Mouse (Mus musculus): ENCODE measurements around the gene Dnajc2. TPM values are rescaled to one million over a fixed set of nuclear protein-coding genes. Genes with fewer than 3 reads are reported as not detected.
A peak's percentile ranks its signal among the peaks of the same experiment; 100 is the strongest.

Dnajc2 gene
- polyA plus RNA-seq (2012; rRNA removed), result 4.3 and 7.6 TPM in 2 replicates

DNA sequence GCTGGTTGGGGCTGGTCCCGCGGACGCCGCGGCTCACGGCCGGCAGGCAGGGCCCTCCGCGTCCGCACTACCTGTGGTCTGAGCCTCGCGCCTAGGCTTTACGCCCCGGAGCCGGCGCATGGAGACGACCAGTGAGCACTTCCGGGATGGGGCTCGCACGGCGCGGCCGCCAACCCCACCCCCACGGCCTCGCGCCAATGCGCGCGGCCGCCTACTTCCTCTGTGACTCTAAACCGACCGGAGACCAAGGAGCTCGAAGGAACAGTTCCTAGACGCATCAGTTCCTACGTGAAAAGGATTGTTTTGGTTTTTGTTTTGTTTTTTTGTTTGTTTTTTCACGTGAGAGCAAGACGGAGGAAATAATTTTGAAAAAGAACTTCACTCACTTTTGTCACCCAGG, at the start of gene Dnajc2, which contains the start of gene Psmc2:
TSS of gene Dnajc2 (minus strand) at position 199 of the 400 bp plus-strand sequence.
TSS of gene Psmc2 (plus strand) at position 231 of the 400 bp plus-strand sequence.
- under 1% methylated on average over 37 of the region's 37 CpGs for WGBS
- DNase-seq (ENCODE audit: low read depth, low spot score), result peak; percentile 74

DNA sequence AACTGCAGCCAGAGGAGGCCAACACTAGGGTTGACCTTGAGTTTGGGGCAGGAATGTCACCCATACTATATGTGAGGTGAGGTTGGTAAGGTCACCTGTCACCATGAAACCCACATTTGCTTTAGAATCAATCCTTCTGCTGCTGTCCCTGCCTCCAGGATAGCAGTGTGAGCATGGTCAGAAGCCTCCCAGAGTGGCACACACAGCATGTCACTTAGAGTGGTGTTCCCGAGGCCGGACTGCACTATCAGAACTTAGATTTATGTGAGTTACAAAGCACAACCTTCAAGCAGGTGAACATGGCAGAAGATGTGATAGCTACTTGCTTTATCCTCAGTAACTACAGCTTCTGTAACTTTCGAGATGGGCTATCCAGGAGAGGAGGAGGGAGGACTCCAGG, 46.7 kb upstream of the Dnajc2 start:
- no peak for DNase-seq (ENCODE audit: low read depth, low spot score)
- WGBS, result 69% methylated on average over 3 of the region's 3 CpGs

DNA sequence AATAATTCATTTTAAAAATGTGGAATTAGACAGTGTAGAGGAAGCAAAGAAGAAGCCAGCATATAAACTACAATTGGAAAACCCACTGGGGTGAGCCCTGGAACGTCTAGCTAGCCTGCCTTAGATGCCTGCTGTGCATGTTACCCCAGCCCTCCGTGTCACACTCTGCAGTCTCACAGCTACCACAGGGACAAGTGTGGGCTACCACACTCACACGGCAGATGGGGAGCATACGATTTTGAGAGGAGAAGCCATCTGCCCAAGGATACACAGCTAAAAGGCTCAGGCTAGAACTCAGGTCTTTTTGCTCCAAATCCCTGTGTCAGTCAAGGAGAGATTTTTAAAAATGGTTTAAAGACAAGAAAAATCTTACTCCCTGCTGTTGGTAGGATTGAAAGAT, 43.8 kb upstream of the Dnajc2 start:
- DNase-seq (ENCODE audit: low read depth, low spot score), result no peak
- 67% methylated on average over 4 of the region's 4 CpGs for WGBS

DNA sequence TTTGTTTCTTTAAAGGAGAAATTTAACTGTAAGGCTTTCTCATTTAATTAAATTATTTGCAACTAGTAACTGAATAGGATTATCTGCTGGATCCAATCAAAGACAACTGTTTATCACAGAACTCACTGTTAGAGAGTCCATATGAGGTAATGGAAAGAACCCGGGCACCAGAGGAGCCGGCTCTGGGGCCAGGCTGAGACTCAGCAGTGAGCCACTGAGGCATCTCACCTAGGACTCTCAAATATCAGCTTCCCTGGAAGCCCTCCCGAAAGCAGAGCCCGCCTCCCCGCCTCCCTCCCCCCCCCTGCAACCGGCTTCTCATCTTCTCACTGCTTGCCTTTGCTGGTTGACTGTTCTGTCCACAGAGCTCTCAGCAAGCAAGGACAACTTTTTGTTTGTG, 42.6 kb upstream of the Dnajc2 start:
- no peak for DNase-seq (ENCODE audit: low read depth, low spot score)
- 17% methylated on average over 6 of the region's 6 CpGs for WGBS

DNA sequence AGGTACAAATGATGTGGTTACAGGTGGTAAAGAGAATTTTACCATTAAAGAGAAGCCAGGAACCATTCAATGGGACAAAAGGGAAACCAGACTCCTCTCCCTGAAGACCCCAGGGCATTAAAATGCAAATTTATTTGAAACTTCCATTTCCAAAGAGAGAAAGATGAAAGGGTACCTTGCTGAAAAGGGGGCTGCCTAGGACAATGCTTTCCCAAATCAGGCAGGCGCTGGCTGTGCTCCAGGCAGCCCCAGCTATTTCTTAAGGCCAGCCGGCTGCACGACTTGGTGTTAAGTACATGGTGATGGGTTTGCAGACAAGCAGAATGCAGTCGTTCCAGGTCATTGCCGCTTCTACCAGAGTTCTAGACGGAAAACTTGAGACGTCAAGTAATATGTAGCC, 41.3 kb upstream of the Dnajc2 start:
- WGBS, result 70% methylated on average over 7 of the region's 7 CpGs
- DNase-seq (ENCODE audit: low read depth, low spot score), result no peak

DNA sequence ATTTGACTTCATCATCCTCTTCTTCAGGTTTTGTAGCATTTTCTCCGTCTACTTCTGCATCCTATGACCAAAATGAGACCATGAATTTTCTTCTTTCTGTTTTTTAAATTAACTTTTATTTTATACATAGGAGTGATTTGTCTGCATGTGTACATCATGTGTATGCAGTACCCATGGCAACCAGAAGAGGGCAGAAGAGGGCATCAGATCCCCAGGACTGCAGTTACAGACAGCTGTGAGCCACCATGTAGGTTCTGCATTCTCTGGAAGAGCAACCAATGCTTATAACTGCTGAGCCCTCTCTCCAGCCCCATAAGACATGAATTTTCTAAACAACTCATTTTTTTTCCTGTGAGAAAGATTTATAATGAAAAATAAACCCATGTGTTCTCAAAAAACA, 28.9 kb upstream of the Dnajc2 start:
- WGBS, result 69% methylated on average over 1 of the region's 1 CpGs

DNA sequence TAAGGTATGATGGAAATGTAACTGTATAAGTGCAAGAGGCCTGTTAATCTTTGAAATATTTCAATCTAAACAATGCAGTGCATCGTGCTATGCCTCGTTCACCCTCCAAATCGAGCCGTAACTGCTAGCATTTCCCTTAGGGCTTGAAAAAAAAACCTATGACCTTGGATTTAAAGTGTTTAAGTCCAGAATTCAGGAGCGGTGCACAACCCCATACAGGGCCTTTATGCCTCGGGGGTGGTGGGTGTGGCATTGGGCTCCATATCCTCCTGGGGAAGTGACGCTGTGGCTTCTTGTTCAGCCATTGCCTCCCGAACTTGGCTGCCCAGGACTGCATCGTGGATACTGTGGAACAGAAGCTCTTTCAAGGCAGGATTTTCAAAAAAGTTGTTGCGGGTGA, 25.9 kb upstream of the Dnajc2 start:
- DNase-seq (ENCODE audit: low read depth, low spot score), result no peak
- 66% methylated on average over 10 of the region's 10 CpGs for WGBS

More for the DNA sequence above, 28.9 kb upstream of the Dnajc2 start:
- no peak for DNase-seq (ENCODE audit: low read depth, low spot score)

DNA sequence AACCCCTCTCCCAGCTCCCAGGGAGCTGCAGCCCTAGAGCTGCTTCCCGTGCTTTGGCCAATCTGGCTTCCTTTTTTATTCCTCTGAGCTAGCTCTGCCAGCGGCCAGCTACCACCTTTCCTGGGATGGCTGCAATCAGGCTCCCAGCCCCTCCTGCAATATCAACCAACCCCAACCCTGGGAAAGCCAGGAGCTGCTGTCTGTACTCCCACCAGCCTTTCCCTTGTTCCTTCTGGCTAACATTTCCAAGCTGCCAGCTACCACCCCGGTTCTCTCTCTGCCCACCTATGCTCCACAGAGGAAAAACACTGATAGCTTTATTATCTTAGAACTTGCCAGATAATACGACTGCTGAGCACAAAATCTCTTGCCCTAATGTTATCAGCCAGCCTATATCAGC, 19.8 kb upstream of the Dnajc2 start:
- 82% methylated on average over 4 of the region's 4 CpGs for WGBS
- DNase-seq (ENCODE audit: low read depth, low spot score), result no peak

DNA sequence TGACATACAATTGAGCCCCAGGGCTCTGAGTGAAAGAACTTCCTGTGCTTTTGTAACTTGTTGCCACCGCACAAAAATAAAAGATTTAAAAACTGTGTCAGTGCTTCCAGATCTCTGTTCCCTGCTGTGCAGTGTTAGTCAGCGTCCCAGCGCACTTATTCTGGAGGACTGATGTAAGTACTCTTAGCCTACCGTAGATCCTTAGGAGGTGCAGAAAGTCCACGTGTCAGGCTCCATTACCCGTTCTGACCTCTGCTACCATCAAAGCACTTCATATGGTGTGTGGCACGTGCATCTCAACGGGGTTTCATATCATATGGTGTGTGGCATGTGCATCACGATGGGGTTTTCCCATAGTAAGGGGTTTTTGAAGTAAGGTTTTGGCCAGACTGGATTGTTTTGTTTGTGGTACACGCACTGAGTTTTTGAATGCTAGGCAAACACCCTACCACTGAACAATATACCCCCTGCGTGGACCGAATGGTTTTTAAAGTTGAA, 18.7 kb upstream of the Dnajc2 start:
- 96% methylated on average over 12 of the region's 12 CpGs for WGBS
- DNase-seq (ENCODE audit: low read depth, low spot score), result no peak

DNA sequence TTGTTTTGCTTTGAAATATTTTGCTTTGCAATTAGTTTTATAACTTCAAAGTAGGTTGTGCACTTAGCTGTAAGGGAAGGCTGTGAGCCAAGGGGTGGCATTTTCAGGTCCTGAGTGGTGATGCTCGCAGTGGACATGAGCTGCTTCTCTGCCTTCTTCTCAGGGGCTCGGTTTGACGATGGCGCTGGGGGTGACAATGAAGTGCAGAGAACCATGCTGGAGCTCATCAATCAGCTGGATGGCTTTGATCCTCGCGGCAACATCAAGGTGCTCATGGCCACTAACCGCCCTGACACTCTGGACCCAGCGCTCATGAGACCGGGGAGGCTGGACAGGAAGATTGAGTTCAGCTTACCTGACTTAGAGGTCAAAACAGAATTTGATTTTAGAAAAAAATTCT, 17.9 kb upstream of the Dnajc2 start:
- WGBS, result 95% methylated on average over 9 of the region's 9 CpGs
- DNase-seq (ENCODE audit: low read depth, low spot score), result no peak

DNA sequence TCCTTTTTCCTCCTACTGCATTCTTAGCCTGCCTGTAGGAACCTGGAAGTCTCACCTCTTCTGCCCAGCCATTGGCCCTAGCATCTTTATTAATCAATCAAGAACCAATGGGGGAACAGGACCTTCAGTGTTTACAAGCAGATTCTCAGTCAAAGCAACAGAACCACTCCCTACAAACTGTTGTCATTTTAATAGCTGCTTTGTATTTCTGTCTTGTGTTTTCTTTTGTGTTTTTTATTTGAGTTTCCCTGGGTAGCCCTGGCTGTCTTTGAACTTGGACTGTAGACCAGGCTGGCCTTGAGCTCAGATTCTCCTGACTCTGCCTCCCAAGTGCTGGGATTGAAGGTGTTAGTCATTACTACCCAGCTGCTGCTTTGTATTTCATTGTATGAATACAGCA, 7.1 kb upstream of the Dnajc2 start:
- no peak for DNase-seq (ENCODE audit: low read depth, low spot score)

DNA sequence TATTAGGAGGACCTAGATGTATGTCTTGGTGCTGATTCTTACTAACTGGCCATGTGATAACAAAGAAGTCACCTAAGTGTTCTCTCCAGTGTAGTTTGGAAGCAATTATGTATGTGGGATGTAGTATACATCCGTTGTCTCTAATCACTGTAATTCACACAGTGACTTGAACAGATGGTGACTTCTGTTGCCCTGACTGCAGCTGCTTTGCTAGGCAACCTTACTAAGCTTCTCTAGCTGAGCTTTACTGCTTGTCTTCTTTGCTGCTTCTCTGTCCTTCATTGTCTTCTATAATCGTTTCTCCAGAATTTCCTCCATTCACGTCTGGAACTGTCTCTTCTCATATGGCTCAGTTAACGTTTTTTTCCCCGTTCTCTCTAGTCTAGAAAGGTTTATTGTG, 4.0 kb upstream of the Dnajc2 start:
- WGBS, result 46% methylated on average over 5 of the region's 5 CpGs
- DNase-seq (ENCODE audit: low read depth, low spot score), result no peak

DNA sequence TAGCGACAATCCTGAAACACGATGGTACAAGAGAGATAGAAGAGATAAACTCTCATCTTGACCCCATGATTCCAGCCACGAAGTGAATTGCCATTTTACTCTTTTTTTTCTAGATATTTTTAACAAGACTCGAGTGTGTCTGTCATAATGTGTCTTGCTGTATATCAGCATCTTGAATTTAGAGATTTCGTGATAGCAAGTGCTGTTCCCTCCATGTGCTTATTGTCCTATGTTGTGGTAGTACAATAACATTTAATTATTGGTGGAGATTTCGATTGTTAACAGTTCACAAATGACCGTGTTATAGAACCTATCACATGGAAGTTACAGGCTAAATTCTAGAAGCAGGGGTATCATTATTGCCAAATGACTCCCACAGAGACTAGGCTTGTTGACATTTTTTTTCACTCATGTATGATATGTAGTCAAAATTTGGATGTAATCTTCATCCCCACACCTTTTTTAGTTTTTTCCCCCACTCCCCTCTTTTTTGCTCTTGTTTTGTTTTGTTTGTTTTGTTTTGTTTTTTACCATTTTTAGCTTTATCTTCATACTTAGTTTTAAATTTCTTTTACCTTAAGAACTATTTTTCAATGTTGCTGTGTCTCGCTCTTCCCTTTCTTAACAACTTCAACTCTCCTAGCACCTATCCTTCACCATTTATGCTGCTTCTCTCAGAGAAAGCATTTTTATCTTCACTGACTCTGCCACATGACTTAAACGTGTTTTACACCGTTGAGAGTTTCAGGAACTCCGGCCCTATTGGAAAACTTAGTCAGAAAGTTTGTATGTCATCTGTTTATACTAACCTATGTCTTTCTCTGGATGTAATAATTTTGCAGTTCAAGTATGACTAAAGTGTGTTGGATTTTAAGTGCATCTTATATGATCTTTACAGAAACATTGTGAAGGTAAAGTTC, 2.4 kb upstream of the Dnajc2 start:
- no peak for DNase-seq (ENCODE audit: low read depth, low spot score)
- 26% methylated on average over 11 of the region's 11 CpGs for WGBS

DNA sequence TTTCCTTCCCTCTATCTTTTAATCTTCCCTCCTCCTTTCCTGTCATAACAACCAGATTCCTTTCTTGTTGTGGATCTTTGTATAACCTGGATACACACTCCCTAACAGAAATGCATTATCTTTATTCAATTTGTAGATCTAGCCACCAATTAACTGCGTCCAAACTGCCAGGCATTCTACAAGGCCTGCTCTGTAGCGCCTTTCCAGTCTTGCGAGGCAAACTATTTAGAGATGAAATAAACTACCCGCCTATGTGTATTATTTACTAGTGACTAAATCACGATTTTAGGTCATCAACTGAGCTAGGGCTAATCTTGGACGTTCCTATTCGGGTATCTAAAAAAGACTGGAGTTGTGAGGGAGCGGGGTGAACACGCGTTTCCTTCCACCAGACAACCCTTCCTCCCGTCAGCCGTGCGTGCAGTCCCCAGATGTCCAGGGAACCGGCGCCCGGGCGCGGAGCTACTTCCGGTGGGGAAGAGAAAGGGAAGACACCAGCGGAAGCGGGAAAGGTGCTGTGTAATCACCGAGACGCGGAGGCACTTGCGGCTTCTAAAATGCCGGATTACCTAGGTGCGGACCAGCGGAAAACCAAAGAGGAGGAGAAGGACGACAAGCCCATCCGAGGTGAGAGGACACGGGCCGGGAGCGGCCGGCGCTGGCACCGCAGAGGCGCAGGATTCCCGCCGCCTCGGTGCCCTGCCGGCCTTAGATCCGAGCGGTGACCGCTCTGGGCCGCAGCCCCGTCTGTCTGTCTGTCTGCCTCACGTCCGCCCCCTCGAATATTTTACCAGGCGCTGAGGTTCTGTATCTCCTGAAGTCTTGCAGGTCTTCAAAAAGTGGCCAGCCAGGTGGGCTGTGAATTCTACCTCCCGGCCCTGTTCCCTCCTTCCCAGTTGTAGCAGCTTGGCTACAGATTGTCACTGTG, 1.5 kb upstream of the Dnajc2 start:
- peak; percentile 73 for DNase-seq (ENCODE audit: low read depth, low spot score)
- WGBS, result 1% methylated on average over 50 of the region's 51 CpGs

DNA sequence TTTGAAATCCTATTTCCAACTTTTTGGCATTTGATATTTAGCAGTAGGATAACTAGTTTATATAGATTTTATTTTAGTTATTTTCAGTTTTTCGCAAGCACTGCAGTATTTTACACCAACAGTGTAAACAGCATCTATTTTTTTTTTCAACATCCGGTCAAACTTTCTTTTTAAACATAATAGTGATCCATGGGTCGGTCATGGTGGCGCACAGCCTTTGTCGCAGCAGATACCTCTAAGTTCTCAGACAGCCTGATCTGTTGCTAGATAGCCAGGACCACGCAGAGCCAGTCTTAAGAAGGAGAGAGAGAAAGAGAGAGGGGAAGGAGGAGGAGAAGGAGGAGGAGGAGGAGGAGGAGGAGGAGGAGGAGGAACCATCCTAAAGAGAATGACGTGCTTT, 725 bp upstream of the Dnajc2 start:
- 79% methylated on average over 7 of the region's 7 CpGs for WGBS
- DNase-seq (ENCODE audit: low read depth, low spot score), result no peak

DNA sequence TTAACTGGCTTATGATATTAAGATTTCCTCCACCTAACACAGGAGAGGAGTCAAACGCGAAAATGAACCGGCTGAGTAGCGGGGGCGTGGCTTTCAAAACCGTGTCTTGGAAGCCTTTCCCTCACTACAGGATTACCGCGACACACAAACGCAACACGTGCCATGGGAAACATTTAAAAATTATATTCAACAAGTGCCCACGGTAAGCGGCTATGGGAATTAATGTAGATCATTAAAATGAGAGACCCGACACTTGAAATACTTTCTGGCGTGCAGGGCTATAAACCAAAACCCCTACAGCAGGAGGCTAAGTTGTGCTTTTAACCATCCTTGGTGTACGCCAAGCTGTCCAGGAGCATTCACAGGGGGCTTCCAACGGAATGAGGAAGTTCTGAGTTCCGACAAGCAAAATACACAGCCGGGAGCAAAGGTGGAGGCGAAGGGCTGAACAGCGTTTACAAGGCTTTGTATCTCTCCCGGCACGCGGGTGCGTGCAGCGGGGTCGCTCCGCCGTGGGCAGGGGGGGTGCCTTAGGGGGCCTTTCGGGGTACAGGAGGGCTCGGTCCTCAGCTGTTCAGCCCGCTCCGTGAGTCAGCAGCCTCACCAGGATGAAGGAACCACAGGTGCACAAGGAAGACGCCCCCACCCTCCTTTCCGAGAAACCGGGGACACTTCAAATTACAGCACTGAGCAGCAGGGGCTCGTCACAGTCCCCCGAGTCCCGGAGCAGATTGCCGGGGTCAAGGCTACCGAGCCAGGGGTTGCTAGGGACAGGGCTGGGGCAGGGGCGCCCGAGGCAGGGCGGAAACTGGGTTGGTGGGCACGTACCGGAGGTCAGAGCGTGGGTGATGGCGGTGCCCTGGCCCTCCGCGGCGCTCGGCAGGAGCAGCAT, 644 bp downstream of the Dnajc2 start:
- no peak for DNase-seq (ENCODE audit: low read depth, low spot score)
- under 1% methylated on average over 51 of the region's 51 CpGs for WGBS

DNA sequence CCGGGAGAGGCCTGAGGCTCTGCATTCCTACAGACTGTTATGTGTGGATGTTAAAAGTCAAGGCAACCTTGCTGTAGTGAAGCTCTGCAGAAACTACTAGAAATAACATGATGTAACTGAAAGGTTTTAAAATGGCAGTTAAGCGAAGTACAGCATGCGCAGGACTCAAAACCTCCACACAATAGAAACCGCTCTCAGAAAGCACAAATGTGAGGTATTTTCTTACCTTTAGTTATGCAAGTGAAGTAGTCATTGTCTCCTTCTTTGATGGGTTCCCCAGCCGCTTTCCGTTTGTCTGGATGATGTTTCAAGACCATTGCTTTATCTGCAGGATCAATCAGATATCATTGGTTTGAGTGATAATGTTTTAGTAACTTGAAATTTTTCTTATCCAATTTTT, 8.6 kb downstream of the Dnajc2 start:
- 82% methylated on average over 6 of the region's 6 CpGs for WGBS
- DNase-seq (ENCODE audit: low read depth, low spot score), result no peak

DNA sequence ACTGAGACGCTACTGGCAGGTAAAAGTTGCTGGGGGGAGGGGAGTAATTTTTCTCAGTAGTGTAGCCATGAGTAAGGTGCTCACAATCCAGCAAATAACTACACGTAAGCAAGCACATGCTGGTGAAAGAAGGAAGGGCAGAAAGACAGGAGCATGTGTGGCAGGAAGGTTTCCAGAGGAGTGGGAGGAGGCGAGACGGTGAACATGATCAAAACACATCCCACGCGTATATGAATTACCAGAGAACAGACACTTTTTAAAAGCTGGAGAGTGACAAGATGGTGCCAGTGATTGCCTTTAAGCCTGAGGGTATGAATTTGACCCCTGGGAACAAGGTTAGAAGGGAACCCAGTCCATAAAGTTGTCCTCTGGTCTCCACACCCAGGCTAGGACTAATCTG, 15.2 kb downstream of the Dnajc2 start:
- no peak for DNase-seq (ENCODE audit: low read depth, low spot score)
- 93% methylated on average over 6 of the region's 6 CpGs for WGBS

DNA sequence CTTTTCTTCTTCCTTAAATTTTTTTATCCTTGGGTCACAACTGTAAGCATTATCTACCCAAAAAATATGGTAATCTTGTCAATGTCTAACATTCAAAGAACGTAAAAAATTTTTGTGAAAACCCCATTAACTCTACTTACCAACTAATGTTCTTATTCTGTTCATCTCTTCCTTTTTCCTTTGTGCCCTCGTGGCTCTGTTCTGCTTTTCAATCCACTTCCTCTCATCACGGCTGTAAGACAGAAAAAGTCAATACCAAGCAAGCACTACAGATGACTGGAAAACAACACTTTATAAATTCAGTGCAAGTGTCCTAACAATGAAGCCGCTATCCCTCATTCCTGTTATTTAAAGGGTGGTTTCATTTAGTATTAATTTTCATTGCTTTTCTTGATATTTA, 16.5 kb downstream of the Dnajc2 start:
- WGBS, result 88% methylated on average over 4 of the region's 4 CpGs
- DNase-seq (ENCODE audit: low read depth, low spot score), result no peak

Measured in large intestine, adult 2 months (tissue).